ENCODE assay signal across 22 mouse cellular contexts in the genomic region with DNA sequence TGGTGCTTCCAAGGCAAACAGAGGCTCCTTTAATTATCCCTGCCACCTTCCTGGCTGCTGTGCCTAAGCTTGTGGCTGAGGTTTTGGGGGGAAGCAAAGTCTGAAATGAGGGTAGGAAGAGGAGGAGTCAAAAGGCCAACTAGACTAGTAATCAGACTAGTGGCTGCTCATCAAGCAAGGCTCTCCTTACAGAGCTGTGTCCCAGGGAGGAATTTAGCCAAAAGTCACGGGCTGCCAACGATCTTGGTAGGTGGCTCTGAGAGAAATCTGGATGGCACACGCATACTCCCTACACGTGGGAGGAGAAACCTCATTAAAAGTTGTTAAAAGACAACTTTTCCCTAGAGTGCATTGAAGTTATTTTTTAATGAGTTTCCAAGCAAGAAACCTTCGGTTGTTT.
DNase-seq lines count a peak whose midpoint lies in the region; ATAC-seq and TF ChIP-seq lines count a peak whose summit lies in the region.
"Had no signal": no experiment of that assay in that cellular context is flagged by ENCODE, and none has a peak within 500 bp of the region (broad histone marks: within the 10 kb centered on the region; RNA-seq: fewer than 3 reads in every experiment).

No protein-coding gene starts in this region.

- H3K27ac ChIP-seq in gastrocnemius, adult 2 months = no peak overlapping the region
- H3K27ac ChIP-seq in kidney, embryonic 15.5 days = no peak overlapping the region
- H3K27ac ChIP-seq in midbrain, postnatal 0 days (ENCODE audit: low read depth, low read length) = no peak overlapping the region
- no peak overlapping the region for H3K27ac ChIP-seq in midbrain, embryonic 10.5 days (replicated peaks)
- H3K27ac ChIP-seq: embryonic facial prominence, embryonic 13.5 days; hindbrain, embryonic 15.5 days; liver, embryonic 15.5 days; lung, embryonic 15.5 days had no signal

- no peak overlapping the region for H3K9ac ChIP-seq in kidney, embryonic 15.5 days
- H3K9ac ChIP-seq in midbrain, postnatal 0 days (replicated peaks; ENCODE audit: low read length, poor library complexity, severe bottlenecking) = no peak overlapping the region
- H3K9ac ChIP-seq: embryonic facial prominence, embryonic 13.5 days; hindbrain, embryonic 15.5 days; liver, embryonic 15.5 days; lung, embryonic 15.5 days had no signal

- H3K9me3 ChIP-seq in kidney, embryonic 15.5 days (replicated peaks) = no peaks in the 10 kb centered on the region
- H3K9me3 ChIP-seq in midbrain, postnatal 0 days (ENCODE audit: low read length) = no peaks in the 10 kb centered on the region
- H3K9me3 ChIP-seq in midbrain, embryonic 10.5 days (replicated peaks) = no peaks in the 10 kb centered on the region
- H3K9me3 ChIP-seq: embryonic facial prominence, embryonic 13.5 days; hindbrain, embryonic 15.5 days; liver, embryonic 15.5 days; lung, embryonic 15.5 days; megakaryocyte, embryonic 14.5 days had no signal

- intact Hi-C loops in gastrocnemius, adult 2 months (cut with DNase I) = no loop called here

- H3K27me3 ChIP-seq in kidney, embryonic 15.5 days = no peaks in the 10 kb centered on the region
- H3K27me3 ChIP-seq in midbrain, postnatal 0 days (ENCODE audit: insufficient read depth, low read length) = no peaks in the 10 kb centered on the region
- no peaks in the 10 kb centered on the region for H3K27me3 ChIP-seq in midbrain, embryonic 10.5 days (ENCODE audit: low read depth, poor library complexity, severe bottlenecking)
- H3K27me3 ChIP-seq: embryonic facial prominence, embryonic 13.5 days; hindbrain, embryonic 15.5 days; liver, embryonic 15.5 days; lung, embryonic 15.5 days; megakaryocyte, embryonic 14.5 days had no signal

- H3K4me3 ChIP-seq in gastrocnemius, adult 2 months = peak overlapping the region; percentile 30; the same call in 1 of the 2 replicates
- H3K4me3 ChIP-seq in kidney, embryonic 15.5 days (replicated peaks) = no peak overlapping the region
- no peak overlapping the region for H3K4me3 ChIP-seq in midbrain, postnatal 0 days (ENCODE audit: low read depth, low read length)
- no peak overlapping the region for H3K4me3 ChIP-seq in midbrain, embryonic 10.5 days
- H3K4me3 ChIP-seq: embryonic facial prominence, embryonic 13.5 days; hindbrain, embryonic 15.5 days; liver, embryonic 15.5 days; lung, embryonic 15.5 days; megakaryocyte, embryonic 14.5 days had no signal

- no peak for TF ChIP-seq CTCF in gastrocnemius, adult 2 months (IDR thresholded peaks at IDR 0.05)
- no peak for TF ChIP-seq CTCF in midbrain, postnatal 0 days (IDR thresholded peaks at IDR 0.05)

- H3K4me2 ChIP-seq in kidney, embryonic 15.5 days = no peak overlapping the region
- no peak overlapping the region for H3K4me2 ChIP-seq in midbrain, postnatal 0 days (ENCODE audit: low read depth, low read length, poor library complexity, severe bottlenecking)
- H3K4me2 ChIP-seq: embryonic facial prominence, embryonic 13.5 days; heart, embryonic 11.5 days; hindbrain, embryonic 15.5 days; liver, embryonic 15.5 days; lung, embryonic 15.5 days had no signal

- 23% methylated on average over 5 of the region's 5 CpGs for WGBS in kidney, embryonic 15.5 days
- WGBS in midbrain, postnatal 0 days = 72% methylated on average over 5 of the region's 5 CpGs
- 82% methylated on average over 5 of the region's 5 CpGs for WGBS in midbrain, embryonic 10.5 days

- 0 out of 2 replicates have a peak, but pooled peaks cover 4% of the 10 kb centered on the region for H3K4me1 ChIP-seq in kidney, embryonic 15.5 days
- H3K4me1 ChIP-seq in midbrain, postnatal 0 days (ENCODE audit: insufficient read depth, low read length) = no peaks in the 10 kb centered on the region
- no peaks in the 10 kb centered on the region for H3K4me1 ChIP-seq in midbrain, embryonic 10.5 days
- H3K4me1 ChIP-seq: embryonic facial prominence, embryonic 13.5 days; hindbrain, embryonic 15.5 days; liver, embryonic 15.5 days; lung, embryonic 15.5 days had no signal

- ATAC-seq in kidney, embryonic 15.5 days (replicated peaks; ENCODE audit: low FRiP score) = peak; percentile 57; the same call in 1 of the 2 replicates
- no peak for ATAC-seq in midbrain, postnatal 0 days (ENCODE audit: low FRiP score)
- ATAC-seq: forebrain, embryonic 14.5 days; intestine, postnatal 0 days; midbrain, embryonic 16.5 days had no signal

- H3K36me3 ChIP-seq in kidney, embryonic 15.5 days = no peaks in the 10 kb centered on the region
- no peaks in the 10 kb centered on the region for H3K36me3 ChIP-seq in midbrain, postnatal 0 days (ENCODE audit: insufficient read depth, low read length)
- H3K36me3 ChIP-seq in midbrain, embryonic 10.5 days = no peaks in the 10 kb centered on the region
- H3K36me3 ChIP-seq: embryonic facial prominence, embryonic 13.5 days; hindbrain, embryonic 15.5 days; liver, embryonic 15.5 days; lung, embryonic 15.5 days had no signal

- peak; percentile 40 for DNase-seq in adrenal gland, postnatal 10 days
- no peak for DNase-seq in adrenal gland, adult 2 months
- DNase-seq in gastrocnemius, adult 2 months = peak; percentile 51
- DNase-seq in gastrocnemius, postnatal 4 days (ENCODE audit: low spot score in 2 of 2) = no peak
- no peak for DNase-seq in kidney, postnatal 14 days
- DNase-seq in midbrain, postnatal 0 days (ENCODE audit: low spot score) = peak; percentile 2
- DNase-seq in midbrain, embryonic 10.5 days (ENCODE audit: low spot score) = no peak
- DNase-seq: cerebellum, adult 9-10 months; heart, adult 11 months; lung, postnatal 36 days; thymus, adult 18-20 months; thymus, postnatal 36 days had no signal

Comparison
In these comparisons a context has a peak if more than half of its experiments do, and no peak if none do; other contexts are left out.
1. DNase-seq: peak in adrenal gland, postnatal 10 days (single experiment), gastrocnemius, adult 2 months (single experiment) and midbrain, postnatal 0 days (single experiment); none in adrenal gland, adult 2 months (single experiment), gastrocnemius, postnatal 4 days (0 of 2), kidney, postnatal 14 days (single experiment) and midbrain, embryonic 10.5 days (single experiment).